Mouse (Mus musculus) spleen, adult 2 months (tissue): ENCODE measurements around the gene Itpripl2.

Source experiments
- CTCF ChIP-seq: fragments of 200-500 bp; IDR thresholded peaks from 2 replicates; pipeline ENCODE4 v1.5.1; 2011; ENCODE audit warnings: mild to moderate bottlenecking, inconsistent platforms; ENCODE audit not compliant: insufficient read depth, insufficient read length, insufficient replicate concordance; ENCODE audit errors: extremely low read depth
- POLR2A ChIP-seq: fragments of 200-500 bp; IDR thresholded peaks from 2 replicates; pipeline ENCODE4 v1.6.1; 2011; ENCODE audit warnings: low read depth, low read length, inconsistent platforms

- TF ChIP-seq CTCF: no peak
- no peak for TF ChIP-seq POLR2A
Observed at GRCm38 (mm10) chr7:118482001-118482400, 9.8 kb downstream of the Itpripl2 start.
